Mouse (Mus musculus) spleen, adult 2 months (tissue): ENCODE data around the gene Snrpd3.

Experiments used
- CTCF ChIP-seq: fragments of 200-500 bp; IDR thresholded peaks from 2 replicates; pipeline ENCODE4 v1.5.1; 2011; ENCODE audit warnings: mild to moderate bottlenecking, inconsistent platforms; ENCODE audit not compliant: insufficient read depth, insufficient read length, insufficient replicate concordance; ENCODE audit errors: extremely low read depth
- POLR2A ChIP-seq: fragments of 200-500 bp; IDR thresholded peaks from 2 replicates; pipeline ENCODE4 v1.6.1; 2011; ENCODE audit warnings: low read depth, low read length, inconsistent platforms

DNA sequence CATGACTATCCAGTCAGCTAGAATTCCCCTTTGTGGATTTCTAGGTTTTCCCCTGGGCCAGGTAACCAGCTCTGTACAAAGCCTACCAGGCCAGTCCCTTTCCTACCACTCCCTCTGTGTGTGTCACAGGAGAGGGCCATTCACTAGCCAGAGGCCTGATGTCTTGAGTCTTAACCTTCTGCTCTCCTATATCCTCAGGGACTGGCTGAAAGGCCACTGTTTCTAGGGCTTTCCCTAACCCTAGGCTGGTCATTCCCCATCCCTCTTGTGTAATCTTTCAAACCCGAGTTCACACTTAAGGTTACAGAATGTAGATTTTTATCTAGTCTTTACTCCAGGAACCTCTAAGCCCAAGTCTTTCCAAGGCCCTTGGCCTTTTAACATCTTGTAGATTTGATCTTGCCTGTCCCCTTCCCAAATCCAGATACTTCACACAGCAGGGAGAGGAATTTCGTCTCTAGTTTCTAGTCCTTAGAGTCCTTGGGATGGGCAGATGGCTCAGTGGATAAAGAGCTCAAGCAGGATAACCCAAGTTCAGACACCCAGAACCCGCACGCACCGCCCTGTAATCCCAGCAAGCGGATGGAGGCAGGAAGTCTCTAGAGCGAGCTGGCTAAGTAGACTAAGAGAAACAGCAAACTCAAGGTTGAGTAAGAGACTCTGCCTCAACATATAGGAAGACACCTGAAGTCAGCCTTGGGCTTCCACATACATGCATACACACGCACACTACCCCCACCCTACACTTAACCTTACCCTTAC, 3.9 kb upstream of the Snrpd3 start:
- no peak for TF ChIP-seq POLR2A
- TF ChIP-seq CTCF, result no peak
